Mouse (Mus musculus): ENCODE results near the gene Farsa.
"Not testable (repeated sequence)": the region's sequence is repeated elsewhere in the genome, so short reads cannot be mapped to it uniquely, and the experiment has no call there.

The Farsa gene

DNA sequence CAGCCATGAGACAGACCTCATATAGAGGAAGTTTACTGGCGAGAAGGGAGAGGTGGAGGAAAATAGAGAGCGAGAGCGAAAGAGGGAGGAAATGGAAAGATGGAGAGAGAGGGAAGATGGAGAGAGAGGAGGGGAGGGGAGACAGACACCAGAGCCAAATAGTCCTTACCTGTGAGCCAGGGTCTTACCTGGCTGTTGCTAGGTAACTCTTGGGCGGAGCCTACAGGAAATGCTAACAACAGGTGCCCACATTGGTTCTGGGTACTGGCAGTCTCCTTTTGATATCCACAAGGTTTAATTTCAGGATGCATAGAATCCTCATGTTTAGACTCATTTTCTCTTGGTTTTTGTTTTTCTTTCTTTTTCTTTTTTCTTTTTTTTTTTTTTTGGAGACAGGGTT, 16.2 kb downstream of the Farsa start:
- DNase-seq (ENCODE audit: low read depth, low spot score) = no peak

DNA sequence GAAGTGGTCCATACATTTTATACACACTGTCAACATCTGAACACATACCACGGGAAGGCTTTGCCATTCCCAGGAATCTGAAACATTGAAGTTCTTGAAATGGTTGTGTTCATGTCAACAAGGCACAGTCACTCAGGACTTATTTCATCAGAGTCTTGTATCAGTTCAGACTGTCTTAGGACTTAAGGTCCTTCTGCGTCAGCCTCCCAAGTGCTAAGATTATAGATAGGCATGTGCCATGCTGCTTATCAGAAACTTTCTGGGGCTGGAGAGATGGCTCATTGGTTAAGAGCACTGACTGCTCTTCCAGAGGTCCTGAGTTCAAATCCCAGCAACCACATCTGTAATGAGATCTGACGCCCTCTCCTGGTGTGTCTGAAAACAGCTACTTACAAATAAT, 17.6 kb downstream of the Farsa start:
- no peak for DNase-seq (ENCODE audit: low read depth, low spot score)

DNA sequence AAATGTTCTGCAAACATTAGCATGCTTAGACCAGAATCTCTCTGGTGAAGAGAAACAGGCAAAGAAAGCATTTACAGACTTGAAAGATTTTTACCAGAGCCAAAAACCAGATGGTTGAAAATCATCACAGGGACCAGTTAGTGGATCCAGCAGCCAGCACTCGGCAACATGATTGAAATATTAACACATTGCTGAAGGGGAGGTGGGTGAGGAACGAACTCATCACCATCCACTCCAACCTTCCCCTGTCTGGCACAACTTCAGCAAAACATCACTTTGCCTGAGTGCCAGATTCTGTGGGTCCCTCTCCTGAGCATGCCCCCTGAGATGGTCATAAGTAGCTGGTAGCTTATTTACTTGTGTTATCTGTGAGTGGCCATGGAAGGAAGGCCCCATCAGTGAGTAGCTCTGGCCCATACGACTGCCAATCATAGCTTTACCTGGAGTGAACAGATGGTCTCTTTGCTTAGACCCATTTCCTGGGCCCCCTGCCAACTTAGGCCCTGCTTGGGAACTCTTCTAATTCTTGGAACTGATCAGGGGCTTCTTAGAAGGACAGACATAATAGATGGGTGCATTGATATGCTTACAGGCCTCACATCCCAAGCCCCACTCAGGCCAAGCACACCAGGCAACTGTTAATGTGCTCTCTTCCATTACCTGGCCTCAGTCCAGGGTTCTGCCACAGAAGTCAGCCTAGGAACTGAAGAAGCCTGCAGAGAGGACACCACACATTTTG, 20.7 kb downstream of the Farsa start:
- DNase-seq (ENCODE audit: low read depth, low spot score) = no peak

DNA sequence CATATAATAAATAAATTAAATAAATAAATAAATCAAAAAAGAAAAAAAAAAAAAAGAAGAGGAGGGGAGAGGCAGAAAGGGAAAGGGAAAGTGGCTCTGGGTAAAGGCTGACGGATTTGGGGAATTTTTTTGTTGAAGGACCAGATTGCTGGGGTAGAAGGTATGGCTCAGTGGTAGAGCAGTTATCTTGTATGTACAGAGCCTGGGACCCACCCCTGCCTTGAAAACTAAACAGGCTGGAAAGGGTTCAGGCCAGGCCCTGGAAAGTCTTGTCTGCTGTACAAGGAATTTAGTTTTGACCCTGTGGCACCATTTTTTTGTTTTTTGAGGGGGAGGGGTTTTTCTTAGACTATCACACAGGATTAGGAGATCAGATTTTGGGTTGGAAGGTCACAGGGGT, 22.1 kb downstream of the Farsa start:
- DNase-seq (ENCODE audit: low read depth, low spot score) = no peak

DNA sequence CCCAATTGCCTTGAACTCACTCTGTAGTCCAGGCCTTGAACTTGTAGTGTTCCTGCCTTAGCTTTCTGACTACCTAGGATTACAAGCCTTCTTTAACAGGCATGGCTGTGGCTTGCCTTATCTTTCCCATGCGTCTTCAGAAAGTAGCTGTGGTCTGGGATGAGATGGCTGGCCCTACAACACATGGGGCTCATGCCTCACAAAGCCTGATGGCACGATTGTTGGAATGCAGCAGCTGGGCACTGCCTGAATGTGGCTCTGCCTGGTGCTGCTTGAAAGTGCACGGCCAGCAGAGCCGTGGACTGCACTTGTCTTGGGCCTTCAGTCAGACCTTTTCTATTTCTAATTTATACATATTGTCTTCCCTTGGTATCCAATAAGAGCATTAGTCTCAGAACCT, 27.9 kb downstream of the Farsa start:
- DNase-seq (ENCODE audit: low read depth, low spot score) = no peak

DNA sequence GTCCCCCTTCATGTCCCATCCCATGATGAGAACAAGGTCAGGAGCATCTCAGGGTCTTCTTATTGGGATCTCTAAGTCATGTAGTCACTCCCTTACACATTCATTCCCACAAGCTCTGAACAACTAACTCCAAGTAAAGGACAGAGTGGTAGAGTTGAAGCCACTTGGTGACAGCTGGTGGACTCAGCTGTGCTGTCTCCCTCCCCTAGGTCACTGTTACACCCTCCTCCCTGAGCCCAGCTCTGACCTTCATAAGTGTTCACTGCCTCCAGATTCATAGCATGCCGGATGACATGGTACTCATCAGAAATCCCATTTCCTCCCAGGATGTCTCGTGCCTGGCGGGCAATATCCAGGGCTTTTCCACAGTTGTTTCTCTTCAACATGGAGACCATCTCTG, 31.5 kb downstream of the Farsa start:
- no peak for DNase-seq (ENCODE audit: low read depth, low spot score)

DNA sequence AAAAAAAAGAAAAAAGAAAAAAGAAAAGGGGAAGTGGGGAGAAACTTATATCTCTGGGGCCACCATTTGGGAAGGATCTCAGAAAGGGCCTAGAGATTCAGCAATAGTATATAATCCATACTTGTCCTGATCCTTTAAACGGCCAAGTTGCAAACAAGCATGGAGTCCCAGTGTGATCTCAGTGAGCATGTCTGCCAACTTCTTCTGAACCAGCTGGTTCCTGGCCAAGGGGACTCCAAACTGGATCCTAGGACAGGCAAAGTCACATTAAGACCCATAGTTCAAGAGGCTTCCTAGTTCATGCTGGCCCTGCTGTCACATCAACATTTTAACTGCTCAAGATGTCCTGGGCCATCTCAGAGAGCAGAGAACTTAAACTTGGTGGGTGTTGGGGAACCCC, 32.4 kb downstream of the Farsa start:
- DNase-seq (ENCODE audit: low read depth, low spot score) = no peak

DNA sequence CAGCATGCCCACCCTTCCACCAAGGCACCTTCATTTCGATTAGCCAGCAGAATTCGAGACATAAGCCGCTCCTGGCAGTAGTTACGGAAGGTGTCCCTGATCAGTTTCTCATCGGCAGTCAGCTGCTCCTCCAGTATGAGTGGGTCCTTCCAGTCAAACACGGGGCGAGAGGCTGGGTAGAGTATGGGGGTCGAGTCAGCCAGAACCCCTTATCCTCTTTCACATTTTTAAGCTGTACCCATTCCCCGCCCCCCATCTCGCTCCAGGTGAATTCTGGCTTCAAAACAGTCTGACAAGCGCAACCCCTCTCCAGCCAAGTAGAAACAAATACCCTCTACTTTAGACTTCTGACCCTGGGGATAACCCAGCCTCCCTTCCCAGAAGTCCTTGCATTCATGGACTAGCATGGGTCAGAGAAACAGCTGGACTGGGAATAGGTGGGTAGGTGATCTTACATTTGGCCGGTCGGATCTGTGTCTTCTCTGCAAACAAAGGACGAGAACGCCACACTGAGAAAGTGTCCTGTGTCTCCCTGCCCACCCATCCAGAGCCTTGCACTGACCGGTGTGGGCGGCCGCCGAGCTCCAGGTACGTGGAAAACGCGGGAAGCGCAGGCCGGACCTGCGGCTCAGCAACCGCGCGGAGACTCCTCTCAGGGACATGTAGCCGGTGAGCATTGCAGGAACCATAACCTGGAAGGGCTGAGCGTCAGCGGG, 36.4 kb downstream of the Farsa start:
- no peak for DNase-seq (ENCODE audit: low read depth, low spot score)

DNA sequence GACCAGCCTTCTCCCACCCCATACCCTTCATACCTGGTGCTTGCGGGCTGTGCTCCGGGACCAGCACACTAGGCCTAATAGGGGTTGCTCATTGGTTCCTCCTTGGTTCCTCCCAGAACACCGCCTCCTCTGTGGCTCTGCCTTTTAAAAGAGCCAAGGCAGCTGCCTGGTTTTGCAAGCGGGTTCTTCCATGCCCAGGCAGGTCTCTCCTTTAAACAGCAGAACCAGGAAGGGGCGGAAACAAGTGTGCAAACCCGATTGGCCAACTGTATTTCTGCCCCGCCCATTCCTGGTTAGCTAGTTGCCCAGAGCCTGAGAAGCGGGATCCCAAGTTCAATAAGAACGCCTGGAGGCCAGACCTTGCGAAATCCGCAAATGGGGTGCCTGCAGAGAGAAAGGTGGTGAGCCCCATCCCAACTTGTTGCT, 36.9 kb downstream of the Farsa start, which contains the start of gene Gcdh:
Gcdh (minus strand) TSS at position 213 of the 426 bp plus-strand sequence.
- peak; percentile 93 for DNase-seq (ENCODE audit: low read depth, low spot score)

DNA sequence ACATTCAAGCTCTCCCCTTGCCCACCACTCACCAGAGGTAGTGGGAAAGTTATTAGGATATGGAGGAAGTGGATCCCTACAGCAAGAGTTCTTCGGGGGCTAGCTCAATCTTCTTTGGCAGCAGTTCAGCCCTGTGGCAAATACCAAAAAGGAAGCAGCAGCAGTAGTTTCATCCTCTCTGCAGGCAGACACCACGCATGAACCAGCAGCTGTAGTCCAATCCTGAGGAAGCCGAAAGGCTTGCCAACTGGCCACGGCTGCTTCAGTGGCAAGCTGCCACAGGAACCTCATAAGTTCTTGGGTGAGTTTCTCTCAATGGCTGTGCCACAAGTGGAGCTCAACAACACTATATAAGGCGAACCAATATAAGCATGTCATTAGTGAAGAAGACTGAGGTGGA, 39.2 kb downstream of the Farsa start:
- no peak for DNase-seq (ENCODE audit: low read depth, low spot score)

DNA sequence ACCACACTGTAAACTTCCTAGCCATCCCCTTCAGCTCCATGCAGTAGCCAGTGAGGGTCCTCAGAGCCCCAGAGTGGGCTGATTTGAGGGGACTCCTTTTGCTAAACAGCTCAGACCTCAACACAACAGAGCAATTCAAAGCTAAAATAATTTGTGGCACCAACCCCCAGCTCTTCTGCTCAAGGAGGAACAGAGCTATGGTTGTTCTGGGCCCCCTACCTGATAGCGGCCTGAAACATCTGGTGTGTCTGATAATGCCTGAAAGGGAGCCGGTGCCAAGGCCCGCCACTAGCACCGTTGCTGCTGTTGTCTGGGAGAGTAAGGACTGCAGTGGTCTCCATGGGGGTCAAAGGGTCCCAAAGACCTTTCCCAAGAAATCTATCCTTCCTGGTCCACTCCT, 44.3 kb downstream of the Farsa start:
- no peak for DNase-seq (ENCODE audit: low read depth, low spot score)

DNA sequence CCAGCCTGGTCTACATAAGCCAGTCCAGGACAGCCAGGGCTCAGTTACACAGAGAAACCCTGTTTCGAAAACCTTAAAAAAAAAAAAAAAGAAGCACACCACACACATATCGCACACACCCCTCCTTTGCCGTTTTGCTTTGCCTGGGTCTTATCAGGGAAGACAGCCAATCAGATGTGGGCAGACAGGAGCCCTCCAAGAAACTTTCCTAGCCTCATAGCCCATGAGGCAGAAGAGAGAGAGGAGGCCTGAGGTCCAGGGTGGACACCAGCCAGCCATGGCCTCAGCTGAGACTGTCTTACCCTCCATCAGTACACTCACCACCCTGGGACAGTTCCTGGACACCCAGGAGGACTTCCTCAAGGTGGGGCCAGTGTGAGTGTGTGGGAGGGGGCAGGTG, 45.0 kb downstream of the Farsa start, which contains the start of gene Klf1:
Klf1 (plus strand) TSS at position 177 of the 400 bp plus-strand sequence.
- no peak for DNase-seq (ENCODE audit: low read depth, low spot score)

DNA sequence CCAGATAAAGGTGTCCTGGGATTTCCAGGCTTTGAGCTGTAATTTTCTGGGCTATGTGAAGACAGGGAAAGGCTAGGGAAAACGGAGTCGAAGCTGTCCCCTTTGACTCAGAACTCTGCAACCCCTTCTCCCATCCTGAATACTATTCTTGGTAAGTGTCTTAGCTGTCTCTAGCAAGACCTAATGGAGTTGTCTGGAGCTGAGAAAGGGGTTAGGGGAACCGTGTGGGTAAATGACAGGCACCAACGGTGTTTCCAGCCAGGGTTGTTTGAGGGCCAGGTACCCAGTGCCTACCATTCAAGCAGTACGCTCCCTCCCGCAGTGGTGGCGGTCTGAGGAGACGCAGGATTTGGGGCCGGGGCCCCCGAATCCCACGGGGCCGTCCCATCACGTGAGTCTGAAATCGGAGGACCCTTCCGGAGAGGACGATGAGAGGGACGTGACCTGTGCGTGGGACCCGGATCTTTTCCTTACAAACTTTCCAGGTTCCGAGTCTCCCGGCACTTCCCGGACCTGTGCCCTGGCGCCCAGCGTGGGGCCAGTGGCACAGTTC, 45.7 kb downstream of the Farsa start:
- no peak for DNase-seq (ENCODE audit: low read depth, low spot score)

DNA sequence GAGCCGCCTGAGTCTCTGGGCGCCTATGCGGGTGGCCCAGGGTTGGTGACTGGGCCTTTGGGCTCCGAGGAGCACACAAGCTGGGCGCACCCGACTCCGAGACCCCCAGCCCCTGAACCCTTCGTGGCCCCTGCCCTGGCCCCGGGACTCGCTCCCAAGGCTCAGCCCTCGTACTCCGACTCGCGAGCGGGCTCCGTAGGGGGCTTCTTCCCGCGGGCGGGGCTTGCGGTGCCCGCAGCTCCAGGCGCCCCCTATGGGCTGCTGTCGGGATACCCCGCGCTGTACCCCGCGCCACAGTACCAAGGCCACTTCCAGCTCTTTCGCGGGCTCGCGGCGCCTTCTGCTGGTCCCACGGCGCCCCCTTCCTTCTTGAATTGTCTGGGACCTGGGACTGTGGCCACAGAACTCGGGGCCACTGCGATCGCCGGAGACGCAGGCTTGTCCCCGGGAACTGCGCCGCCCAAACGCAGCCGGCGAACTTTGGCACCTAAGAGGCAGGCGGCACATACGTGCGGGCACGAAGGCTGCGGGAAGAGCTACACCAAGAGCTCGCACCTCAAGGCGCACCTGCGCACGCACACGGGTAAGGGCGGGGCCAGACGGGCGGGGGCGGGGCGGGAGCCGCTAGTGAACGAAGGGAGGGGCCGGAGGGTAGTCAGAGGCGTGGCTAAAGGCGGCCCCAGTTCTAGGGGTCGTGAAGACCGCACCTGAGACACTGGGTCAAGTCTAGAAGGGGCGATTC, 46.3 kb downstream of the Farsa start:
- DNase-seq (ENCODE audit: low read depth, low spot score) = peak; percentile 91

DNA sequence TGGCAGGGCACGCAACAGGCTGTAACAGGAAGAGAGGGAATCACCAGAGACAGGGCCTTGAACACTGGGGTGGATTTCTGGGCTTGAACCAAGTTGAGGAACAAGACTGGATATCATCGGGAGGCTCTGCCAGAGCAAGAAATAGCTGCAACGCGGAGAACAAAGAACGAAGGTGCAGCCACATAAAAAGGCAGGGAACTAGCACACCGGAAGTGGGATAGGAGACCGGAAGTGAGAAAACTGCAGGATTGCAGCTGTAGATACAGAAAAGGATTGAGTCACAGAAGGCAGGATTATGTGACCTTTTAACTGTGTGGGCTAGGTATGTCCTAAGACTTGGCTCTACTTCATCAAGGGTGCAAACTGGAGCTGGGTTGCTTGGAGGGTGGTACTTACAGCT, 47.6 kb downstream of the Farsa start:
- DNase-seq (ENCODE audit: low read depth, low spot score) = no peak

DNA sequence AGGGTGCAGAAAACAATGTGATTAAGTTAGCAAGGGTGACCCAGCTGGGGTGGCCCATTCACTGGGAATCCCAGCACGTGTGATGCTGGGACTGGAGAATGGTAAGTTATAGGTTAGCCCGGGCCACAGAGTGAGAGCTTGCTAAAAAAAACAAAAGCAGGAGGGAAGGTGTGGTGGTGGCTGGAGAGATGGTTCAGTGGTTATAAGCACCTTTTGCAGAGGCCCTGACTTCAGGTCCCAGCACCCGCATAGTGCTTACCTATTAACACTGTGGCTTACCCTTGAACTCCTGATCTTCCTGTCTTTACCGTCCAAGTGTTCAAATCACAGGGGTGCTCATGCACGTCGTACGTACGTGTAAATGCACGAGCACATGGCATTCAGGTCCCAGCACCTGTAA, 50.2 kb downstream of the Farsa start:
- no peak for DNase-seq (ENCODE audit: low read depth, low spot score)

DNA sequence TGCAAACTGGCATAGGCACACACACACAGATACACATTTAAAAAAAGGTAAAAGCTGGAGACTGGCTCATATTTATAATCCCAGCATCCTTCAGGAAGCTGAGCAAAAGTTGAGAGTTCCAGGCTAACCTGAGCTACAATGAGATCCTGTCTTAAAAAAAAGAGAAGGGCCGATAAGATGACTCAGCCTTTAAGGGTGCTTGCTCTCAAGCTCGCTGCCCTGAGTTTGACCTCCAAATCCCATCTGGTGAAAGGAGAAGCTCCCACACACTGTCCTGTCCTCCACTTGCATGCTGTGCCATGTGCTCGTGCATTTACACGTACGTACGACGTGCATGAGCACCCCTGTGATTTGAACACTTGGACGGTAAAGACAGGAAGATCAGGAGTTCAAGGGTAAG, 50.7 kb downstream of the Farsa start:
- no peak for DNase-seq (ENCODE audit: low read depth, low spot score)

DNA sequence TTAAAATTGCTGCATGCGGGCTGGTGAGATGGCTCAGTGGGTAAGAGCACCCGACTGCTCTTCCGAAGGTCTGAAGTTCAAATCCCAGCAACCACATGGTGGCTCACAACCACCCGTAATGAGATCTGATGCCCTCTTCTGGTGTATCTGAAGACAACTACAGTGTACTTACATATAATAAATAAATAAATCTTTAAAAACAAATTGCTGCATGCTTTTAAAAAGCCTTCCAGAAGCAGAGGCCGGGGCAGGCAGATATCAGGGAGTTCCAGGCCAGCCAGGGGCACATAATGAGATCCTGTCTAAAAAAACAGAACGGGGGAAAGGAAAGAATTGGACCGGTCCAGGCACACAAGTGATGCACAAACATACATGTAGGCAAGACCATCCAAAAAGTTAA, 51.2 kb downstream of the Farsa start:
- not testable (repeated sequence) for DNase-seq (ENCODE audit: low read depth, low spot score)

DNA sequence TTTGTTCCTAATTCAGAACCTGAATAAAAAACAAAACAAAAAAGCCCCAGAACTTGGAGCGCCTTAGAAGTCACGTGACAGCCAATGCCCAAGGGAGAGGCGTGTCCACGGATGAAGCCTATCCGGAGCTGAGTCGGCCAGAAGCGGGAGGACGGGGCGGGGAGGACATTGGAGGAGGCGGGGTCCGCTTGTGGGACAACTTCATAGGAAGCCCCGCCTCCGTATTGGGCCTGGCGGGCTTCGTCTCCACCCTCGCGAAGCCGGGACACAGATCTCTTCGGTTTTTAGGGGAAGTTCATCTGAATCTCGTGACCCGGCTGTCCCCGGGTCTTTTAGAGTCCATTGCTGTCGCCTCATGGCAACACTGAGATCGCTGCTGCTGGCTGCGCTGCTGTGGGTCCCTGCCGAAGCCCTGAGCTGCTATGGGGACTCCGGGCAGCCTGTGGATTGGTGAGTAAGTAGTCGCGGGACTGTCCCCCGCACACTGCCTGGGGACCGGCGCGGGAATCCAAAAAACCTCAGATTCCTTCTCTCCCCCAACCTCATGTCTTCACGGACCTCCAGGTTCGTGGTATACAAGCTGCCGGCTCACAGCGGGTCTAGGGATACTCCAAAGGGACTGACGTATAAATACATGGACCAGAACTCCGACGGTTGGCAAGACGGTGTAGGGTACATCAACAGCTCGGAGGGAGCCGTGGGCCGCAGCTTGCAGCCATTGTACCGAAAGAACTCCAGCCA, 51.8 kb downstream of the Farsa start, which contains the start of gene Dnase2a:
Dnase2a (plus strand) TSS at position 140 of the 741 bp plus-strand sequence.
- DNase-seq (ENCODE audit: low read depth, low spot score) = peak; percentile 95

DNA sequence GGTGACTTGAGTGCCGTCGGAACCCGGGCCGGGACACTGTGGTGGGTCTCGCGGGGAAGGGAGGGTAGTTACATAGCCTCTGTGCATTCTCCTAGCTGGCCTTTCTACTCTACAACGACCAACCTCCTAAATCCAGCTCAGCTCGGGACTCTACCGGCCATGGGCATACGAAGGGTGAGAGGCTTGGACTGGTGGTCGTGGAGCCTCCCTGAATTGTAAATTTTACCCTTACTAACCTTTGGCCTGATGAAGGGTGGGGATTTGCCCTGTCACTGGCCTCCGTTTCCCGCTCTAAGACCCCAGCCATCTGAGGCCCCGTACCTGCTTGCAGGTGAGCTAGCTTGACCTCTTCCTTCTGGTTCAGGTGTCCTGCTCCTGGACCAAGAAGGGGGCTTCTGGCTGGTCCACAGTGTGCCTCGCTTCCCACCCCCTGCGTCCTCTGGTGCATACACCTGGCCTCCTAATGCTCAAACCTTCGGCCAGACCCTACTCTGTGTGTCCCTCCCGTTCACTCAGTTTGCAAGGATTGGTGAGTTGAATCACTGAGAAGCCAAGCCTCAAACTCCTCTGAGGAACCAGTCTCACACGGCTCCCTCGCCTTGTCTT, 52.5 kb downstream of the Farsa start:
- no peak for DNase-seq (ENCODE audit: low read depth, low spot score)

DNA sequence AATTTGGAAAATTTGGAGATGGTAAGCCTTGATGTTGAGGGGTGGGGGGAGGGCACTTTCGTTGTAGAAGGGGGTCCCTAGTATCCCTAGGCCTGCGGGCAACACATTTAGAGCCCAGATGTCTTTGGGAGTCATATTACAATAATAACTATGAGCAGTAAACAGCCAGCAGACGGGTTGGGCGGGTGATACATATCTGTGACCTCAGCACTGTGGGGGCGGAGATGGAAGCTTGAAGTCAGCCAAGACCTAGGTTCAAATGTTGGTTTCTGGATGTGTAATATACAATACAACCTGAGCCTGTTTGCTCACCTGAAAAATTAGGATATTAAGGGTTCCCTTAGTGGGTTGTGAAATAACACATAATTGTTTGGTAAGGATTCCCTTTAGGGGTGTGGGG, 53.2 kb downstream of the Farsa start:
- peak; percentile 49 for DNase-seq (ENCODE audit: low read depth, low spot score)
